Mouse (Mus musculus) granulocyte monocyte progenitor cell, adult 5-6 weeks (primary cell): ENCODE measurements around the gene Tmem104. TPM values are rescaled to one million over a fixed set of nuclear protein-coding genes. Genes with fewer than 3 reads are reported as not detected.
A peak's percentile ranks its signal among the peaks of the same experiment; 100 is the strongest.

ENCODE experiments used
- ATAC-seq: replicated peaks from 2 replicates; pipeline ENCODE4 v1.8.0; 2016; ENCODE audit warnings: mild to moderate bottlenecking, moderate TSS enrichment, inconsistent platforms; ENCODE audit not compliant: poor library complexity, severe bottlenecking
- total RNA-seq, 2 experiments: library from RNA; stranded (forward) in 1 of 2; stranded (reverse) in 1 of 2; fragments of 200-712, 200-1000 nt in 1 of 2; fragments of >200 nt in 1 of 2; fragmentation: Nextera tagmentation in 1 of 2; gene quantifications; 2 replicates each; pipeline ENCODE4 v1.2.3; 2014 to 2017

Tmem104 gene
- total RNA-seq, 2 experiments from 2014 or later: 2.4 to 11.5 TPM

DNA sequence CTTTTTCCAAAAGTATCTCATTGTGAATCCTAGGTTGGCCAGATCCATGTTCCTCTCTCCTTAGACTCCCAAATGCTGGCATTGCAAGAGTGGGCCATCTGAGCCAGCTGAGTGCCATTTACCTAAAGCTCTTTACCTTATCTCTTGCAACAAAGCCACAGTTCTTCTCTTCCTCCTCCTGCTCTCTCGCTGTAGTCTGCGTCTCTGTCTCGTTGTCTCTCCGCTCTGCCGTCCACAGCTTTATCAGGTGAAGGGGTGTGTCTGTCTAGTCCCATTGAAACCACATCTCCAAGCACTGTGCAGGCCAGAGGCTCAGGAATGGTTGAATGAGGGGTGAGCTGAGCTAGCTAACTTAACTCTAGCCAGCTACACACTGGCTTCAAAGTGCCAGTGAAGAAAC is 8.6 kb downstream of the Tmem104 start:
- ATAC-seq: no peak

DNA sequence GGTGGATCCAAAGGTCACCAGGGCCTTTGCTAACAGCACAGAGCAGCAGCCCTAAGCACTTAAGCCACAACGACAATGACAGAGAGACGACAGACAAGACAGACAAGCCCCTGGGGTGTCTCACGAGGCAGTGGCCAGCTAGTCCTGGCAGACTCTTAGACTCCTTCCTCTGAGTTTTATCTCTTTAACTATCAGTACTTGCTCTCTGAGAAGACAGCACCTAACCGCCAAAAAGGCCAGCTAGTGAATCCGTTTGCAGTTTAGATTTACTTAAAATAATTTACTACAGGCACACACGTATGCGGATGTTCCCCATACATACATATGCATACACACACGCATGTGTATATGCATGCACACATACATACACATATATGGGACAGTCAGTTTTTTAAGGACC is 10.3 kb downstream of the Tmem104 start:
- ATAC-seq: no peak

DNA sequence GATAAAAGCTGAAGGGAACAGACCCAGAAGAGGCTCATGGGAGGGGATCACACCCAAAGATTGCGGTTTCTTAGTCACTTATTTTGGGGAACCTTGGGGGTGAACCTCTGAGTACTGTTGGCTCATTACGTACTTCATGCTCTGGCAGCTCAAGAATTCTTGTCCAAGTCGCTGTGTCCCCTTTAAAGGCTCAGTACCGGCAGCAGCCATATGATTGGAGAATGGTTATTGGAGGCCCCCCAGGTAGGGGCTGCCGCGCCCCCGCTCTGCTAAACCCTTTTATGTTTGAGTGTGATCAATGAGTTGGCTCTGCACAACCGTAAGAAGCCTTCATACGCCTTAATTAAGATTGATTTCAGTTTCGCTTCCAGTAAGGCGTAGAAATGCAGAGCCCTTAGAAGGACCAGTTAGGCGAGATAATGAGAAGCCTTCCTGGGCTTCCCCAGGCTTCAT is 11.7 kb downstream of the Tmem104 start:
- peak; percentile 34; the same call in 1 of the 2 replicates for ATAC-seq

DNA sequence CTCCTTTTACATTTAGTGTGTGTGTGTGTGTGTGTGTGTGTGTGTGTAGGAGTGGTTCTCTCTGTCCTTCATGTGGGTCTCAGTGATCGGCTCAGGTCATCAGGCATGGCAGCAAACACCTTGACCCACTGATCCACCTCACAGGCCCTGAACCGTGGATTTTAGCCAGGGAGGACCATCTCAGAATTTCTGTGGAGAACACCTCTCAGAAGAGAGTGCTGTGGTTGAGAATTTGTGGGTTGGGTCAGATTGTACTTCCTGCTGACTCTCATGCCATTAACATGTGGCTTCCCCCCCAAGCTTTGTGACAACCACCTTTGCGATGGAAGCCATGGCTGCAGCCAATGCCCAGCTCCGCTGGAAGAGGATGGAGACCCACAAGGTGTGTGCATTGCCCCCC is 13.2 kb downstream of the Tmem104 start:
- no peak for ATAC-seq

DNA sequence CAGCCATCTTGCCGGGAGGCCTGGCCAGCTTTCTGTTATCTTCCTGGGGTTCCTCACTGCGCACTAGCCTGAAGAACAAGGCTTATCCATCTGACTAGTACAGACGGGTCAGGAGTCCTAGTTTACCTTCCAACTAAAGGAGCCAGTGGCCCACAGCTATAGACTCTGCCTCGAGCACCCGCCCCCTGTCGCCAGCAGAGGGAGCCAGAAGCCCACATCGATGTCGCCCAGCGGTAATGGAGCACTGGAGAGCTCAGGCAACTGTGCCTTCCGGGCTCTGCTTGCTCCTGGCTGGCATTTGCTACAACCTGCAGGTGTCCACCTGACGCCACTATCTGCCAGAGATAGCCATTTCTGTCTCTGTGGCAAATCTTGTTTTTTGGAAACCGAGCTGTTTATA is 15.0 kb downstream of the Tmem104 start:
- peak; percentile 90 for ATAC-seq

DNA sequence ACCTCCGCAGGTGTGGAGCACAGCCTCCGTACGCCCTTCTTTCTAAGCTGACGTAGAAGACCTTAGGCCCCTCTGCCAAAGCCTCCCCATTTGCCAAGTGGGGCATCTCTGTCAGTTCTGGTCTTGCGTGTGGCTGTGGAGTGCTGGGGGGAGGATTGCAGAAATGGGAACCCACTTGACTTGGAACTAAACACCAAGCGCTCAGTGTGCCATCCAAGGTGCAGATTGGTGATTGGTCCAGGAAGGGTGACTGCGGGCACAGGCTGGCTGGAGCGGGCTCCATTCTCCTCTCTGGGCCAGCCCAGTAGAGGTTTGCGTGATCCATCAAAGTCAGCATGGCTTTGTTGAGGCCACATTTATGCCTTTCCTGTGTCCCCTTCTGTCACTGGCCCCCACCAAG is 15.5 kb downstream of the Tmem104 start:
- ATAC-seq: no peak

DNA sequence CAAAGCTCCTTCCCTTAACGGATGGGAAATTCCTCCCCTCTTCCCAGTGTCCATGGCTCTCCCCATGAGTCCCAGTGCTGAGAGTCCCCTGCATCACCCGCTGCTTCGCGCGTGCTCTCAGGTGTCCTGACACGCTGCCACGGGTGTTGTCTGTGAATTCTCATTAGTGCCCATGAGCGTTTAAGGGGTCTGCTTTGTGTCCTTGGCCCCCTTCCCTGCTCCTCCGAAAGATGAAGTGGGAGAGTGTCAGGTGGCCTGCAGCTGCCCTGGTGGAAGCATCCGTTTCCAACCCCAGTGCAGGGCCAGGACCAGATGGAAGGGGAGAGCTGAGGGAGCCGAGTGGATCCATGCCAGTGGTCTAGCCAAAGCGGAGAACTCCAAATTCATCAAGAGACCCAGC is 20.8 kb downstream of the Tmem104 start:
- no peak for ATAC-seq

DNA sequence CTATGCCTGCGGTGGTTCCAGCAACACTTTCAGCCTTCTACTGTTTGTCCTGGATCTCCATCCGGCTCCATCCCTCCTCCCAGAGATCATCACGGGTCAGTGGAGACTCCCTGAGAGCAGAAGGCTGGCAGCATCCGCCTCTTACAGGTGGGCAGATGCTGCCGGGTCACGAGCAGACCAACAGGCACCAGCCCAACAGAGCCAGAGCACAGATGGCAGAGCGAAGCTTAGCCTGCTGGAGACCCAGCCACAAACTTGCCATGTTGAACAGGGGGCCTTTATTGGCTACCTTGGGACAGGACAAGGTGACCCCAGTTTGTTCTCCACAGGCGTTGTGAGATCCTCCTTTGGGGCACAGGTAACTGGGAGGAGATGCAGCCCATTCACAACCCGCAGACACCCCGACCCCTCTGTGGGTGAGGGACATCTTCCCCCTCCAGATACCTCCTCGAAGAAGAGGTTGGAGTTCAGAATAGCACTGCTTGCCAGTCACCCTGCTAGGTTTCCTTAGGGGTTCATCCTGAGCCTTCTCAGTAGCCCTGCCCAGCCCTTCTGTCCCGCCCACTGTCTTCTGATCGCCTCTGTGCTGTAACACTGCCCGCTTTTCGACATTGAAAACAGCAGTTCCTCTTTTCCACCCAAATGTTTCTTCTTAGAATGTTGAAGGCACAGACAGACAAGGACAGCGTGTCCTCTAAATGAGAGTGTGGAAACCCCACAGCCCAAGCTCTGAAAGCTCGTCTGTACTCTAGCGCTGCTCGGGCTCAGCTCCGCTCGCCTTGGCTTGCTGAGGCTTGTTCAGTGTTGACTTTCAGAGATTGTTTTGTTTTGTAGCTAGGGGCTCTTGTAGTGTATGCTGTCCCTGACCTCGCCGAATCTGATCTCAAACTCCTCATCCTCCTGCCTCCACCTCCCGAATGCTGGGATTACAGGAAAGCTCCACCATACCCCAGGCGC is 21.8 kb downstream of the Tmem104 start:
- peak; percentile 88 for ATAC-seq

DNA sequence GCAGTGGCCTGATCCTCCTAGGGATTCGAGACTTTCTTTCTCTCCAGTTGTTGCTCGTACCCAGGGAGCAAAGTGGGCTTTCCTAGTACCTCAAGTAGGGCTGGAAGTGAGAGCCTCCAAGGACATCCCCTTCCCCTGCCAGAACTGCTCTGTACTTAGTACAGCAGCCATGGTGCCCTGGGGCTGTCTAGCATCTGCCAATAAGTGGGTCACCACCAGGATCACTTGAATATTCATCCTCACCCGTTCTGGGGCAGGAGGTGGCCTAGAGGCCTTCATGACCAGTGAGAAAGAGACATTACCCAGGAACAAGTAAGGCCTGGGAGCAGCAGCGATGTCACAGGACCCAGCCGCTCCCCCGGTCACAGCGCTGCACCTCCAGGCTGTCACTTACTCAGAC is 22.7 kb downstream of the Tmem104 start:
- ATAC-seq: no peak

DNA sequence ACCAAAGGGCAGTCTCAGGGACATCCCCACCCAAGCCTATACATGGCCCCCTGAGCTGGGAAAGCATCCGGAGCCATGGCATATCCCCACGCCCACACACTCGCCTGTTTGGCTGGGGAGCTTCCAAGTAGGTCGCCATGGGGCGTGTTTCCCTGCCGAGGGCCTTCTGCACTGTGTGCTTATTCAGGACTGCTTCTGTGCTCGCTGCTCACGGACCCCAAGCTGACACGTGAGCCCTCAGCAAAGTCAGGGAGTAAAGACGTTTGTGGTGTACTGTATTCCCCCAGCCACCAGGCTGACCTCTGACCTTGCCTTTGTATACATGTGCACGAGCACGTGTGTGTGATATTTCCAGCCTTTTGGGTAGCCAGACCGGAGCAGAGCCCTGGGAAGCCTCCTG is 24.8 kb downstream of the Tmem104 start:
- ATAC-seq: no peak

DNA sequence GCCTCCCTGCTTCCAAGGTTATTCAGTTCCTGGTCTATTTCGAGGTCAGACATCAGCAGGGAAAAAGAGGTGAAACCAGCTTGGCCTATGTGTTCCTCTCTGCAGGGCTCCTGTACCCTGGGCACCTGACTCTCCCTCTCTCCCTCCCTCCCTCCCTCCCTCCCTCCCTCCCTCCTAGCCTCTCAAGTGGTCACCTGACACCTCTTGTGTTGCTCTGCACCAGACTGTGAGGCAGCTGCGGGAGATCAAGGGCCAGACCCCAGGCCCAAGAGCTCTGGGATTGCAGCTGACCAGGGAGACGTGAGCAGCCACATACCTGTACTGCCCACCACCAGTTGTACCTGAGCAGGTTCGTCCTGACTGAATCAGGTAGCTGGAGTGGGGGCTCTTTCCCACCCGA is 27.8 kb downstream of the Tmem104 start:
- no peak for ATAC-seq

DNA sequence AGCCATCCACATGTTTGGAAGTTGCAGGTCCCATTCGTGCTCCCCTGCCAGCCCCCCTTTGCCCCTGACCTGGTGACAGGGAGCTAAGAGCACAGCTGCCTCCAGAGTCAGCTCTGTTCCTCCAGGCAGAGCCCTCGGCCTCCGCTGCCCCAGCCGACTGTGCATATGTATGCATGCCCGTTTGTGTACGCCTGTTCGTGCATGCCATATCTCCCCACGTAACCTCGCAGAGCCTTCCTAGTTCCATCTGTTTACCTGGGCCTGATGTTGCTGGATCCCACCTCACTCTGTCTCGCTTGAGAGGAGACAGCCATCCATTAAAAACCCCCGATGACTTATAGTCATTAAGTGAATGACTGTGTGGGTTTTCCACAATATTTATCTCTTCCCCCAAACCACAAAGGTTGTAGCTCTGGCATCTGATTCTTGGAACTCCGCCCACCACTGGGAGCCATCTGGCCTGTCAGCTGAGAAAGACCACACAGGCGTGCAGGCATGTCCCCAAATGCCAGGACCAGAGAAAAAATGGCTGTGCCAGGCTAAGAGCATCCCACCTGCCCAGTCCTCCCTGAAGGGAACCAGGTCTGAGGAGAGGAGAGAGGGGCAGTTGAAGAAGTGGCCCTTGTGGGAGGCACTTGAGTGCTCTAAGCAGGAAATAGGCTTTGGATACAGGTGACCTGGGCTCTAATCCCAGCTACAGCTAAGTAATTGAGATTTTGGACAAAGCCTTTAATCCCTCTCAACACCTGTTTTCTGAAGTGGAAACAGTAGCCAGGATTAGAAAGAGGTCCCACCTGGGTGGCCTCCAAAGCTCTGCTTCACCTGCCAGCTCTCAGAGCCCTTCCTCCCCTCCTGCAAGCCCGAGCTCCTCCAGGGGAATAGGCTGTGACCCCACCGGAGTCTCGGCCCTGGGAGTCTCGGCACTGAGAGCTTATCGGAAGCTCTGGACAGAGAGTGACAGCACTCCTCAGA is 30.4 kb downstream of the Tmem104 start:
- no peak for ATAC-seq

DNA sequence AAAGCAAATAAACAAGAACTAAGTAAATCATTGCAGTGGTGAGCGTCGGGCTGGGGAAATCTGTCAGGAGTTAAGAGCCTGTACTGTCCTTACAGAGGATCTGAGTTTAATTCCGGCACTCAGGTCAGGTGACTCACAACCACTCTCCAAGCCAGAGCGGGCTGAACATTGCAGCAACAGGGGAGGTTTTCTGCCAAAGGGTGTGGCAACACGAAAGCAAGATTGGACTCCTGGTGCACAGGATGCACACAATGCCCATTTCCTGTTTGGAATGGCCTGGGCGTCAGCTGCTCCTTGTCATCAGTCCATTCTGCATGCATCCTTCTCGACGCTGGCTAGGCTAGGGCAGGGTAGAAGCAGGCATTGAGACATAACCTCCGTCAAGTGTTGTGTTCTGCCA is 32.0 kb downstream of the Tmem104 start:
- ATAC-seq: peak; percentile 78

DNA sequence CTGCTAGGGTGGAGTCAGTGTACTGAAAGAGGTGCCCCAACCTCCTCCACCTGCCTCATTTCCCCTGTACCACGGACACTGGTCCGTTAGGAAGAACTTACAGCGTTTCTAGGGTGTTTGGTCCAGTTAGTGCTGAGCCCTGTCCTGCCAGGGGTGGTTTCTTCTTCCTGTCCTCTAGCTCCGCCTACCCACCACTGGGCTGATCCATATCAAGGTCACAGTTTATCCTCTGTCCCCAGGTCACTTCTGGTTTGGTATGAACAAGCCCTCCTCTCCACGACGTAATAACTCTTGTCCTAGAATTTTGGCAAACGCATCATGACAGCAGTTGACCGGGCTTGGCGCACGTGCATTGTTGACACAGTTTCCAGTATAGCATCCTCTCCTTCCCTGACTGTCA is 32.4 kb downstream of the Tmem104 start:
- ATAC-seq: peak; percentile 15; the same call in 1 of the 2 replicates

DNA sequence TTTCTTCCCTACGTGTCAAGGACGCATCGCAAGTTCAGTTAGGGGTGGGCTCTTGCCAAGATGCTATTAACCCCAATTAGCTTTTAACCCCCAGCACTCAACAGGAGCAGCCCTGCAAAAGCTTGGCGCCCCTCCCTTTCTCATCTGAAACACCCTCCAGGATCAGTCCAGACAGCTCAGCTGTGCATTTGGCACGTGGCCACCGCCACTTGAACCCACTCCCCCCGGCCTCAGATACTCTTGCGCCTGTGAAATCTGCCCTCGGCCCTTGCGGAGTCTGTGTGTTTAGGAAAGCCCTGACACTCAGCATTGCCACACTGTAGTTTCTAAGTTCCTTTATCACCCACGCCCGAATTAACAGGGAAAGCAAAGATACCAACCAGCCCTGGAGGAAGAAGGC is 34.8 kb downstream of the Tmem104 start:
- ATAC-seq: no peak

DNA sequence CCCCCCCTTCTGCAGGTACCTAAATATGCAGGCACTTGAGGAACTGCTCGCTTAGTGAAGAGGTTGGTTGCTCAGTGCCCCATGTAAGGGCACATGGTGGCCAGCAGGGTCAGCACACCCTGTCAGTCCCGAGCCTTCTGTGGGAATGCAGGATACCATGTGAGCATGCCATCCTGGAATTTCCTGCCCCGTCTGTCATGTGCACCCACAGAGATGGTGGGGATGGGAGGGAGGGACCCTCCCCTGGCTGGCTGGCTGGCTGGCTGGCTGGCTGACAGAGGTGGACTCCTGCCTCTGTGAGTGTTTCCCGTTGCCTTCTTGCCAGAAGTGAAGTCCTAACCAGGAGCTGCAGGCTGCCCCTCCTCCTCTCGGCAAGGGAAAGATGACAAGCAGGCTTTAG is 35.3 kb downstream of the Tmem104 start:
- ATAC-seq: no peak

DNA sequence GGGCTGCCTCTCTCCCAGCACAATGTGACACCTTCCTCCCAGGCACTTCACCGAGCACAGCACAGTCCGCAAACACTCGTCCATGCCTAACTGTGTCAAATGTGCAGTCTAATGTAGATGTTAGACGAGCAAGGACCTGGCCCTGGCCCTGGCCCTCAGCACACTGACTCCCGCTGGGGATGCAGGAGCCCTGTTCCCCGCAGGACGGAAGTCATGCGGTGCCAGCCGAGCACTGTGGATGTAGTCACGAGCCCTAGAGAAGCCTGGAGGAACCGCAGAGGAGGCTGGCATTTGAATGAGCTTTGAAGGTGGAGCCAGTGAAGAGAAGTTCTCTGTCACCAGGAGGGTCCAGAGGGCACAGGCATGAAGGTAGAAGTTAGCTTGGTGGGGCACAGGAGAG is 36.2 kb downstream of the Tmem104 start:
- ATAC-seq: peak; percentile 53

DNA sequence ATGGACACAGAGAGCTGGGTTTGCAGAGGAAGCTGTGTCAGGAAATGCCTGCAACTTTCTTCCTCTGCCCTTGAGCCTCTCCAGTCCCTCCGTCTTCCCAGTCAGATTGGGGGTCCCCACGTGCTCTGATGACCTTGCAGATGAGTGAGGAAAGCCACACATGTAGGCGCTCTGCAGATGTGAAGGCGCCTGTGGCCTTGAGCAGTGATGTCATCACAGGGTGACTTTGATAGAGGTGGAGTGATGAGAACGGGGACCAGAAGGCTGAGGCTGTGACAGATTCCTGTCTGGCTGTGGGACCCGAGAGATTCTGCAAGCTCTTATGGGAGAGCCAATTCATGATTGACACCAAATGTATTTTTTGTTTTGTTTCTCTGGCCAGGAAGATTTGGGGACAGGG is 36.6 kb downstream of the Tmem104 start:
- peak; percentile 18 for ATAC-seq

DNA sequence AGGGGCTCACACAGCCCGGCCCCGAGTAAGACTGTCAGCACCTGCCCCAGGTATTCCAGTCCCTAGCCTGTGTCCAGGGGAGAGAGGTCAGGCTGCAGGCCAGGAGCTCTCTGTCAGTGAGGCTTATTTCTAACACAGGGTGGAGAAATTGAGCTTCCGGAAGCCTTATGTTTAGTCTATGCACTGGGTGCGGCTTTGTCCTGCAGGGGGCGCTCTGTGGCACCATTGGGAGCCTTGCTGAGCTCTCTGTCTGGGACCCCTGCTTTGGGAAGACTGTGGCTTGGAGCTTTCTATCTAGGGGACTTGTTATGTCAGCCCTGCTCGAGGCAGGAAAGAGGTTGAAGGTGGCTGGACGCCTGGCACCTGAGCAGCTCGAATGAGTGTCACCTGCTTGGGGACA is 37.6 kb downstream of the Tmem104 start:
- 0 out of 2 replicates have a peak, but pooled peaks have one; percentile 21 for ATAC-seq

DNA sequence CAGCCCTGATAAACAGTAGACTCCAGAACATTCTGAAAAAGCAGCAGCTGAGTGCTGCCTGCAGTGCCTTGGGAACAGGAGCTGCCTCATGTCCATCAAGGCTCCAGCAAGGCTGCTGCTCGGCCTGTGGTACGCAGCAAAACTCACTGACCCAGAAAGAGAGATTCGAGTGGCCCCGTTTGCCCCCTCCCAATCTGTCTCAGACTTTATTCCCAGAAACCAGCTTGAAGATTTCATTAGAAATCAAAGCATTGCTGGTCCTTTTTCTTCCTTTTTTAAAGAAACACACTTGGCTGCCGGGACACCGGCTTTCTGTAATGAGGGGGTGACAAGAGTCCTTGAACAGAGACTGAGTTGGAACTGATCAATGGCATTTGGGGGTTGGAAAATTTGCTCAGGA is 38.0 kb downstream of the Tmem104 start:
- no peak for ATAC-seq
